Mouse (Mus musculus) left cerebral cortex, adult 2 months (tissue): ENCODE results near the gene Cbarp. TPM values are rescaled to one million over a fixed set of nuclear protein-coding genes. Genes with fewer than 3 reads are reported as not detected.

Source experiments
- DNase-seq, 2 experiments: peaks; one replicate each; pipeline ENCODE4 v3.0.0; 2021 to 2022; ENCODE audit warnings: low spot score in 2 of 2, mixed read lengths in 1 of 2; ENCODE audit errors: extremely low spot score in 1 of 2
- H3K27ac ChIP-seq: fragments of 200-600 bp; 2 replicates; pipeline ENCODE4 v1.8.1; 2022
- H3K4me3 ChIP-seq: fragments of 200-600 bp; 2 replicates; pipeline ENCODE4 v1.8.1; 2022
- CTCF ChIP-seq: fragments of 200-600 bp; IDR thresholded peaks from 2 replicates; pipeline ENCODE4 v1.8.1; 2022; ENCODE audit warnings: antibody characterized with exemption, mild to moderate bottlenecking, moderate library complexity
- intact Hi-C: fragments of 180-260 bp; cut with DNase I; formaldehyde crosslinking; loops from one replicate; pipeline ENCODE4 v1.15.1; 2025
- total RNA-seq, 2 experiments: library from RNA; stranded (reverse); gene quantifications; 2 replicates each; pipeline ENCODE4 v1.2.3; 2021

The Cbarp gene
- total RNA-seq, 2 experiments from 2014 or later: 431 to 456 TPM

DNA sequence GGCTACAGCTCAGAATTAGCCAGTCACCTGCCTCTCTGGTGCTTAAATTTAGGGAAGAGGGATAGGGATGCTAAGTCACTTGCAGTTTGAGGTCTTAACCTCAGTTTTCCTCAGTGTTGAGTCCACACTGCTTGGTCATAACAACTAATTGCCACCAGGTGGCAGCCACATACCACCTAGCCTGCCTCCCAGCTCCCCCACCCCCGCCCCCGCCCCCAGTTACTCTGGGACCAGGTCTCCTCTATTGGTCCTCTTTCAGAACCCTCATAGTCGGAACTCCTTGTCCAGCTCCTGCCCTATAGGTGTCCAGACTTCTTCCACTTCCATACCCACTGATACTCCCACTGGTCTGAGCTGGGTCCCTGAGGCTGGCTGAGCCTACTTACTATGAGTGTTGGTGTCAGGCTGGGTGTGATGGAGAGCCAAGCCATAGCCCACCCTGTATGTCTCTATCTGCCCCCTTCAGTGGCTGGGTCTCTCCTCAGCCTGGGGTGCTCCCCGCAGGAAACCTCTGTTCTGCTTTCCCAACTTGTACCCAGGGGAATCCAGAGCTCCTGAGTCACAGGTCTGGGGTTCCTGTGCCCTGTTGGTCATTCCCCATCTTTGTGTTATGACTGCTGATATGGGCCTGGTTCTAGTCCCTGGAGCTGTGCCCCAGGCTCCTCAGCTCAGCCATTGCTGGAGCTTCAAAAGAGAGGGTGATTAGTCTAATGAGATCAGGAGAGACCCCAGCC, 35.1 kb upstream of the Cbarp start:
- Histone ChIP-seq H3K27ac (no peak overlapping the region), H3K4me3 (no peak overlapping the region)
- DNase-seq: peak in 1 of 2 experiments; percentile 49
- TF ChIP-seq CTCF: peak; percentile 86
- intact Hi-C loops: loop anchor here (1.0 to 10.0 kb wide), 2 partner anchors 70 to 199 kb away; no protein-coding TSS in a partner anchor

GRCm38 (mm10) chr10:80174705-80175104, 34.1 kb upstream of the Cbarp start:
- TF ChIP-seq CTCF: peak; percentile 43
- H3K27ac ChIP-seq: 0 out of 2 replicates have a peak overlapping the region, but pooled peaks have one; percentile 6
- no peak overlapping the region for H3K4me3 ChIP-seq
- no peak for DNase-seq
- intact Hi-C loops: loop anchor here (1.0 to 10.0 kb wide), 2 partner anchors 71 to 200 kb away; no protein-coding TSS in a partner anchor

- intact Hi-C loops: loop anchor here (10.0 kb wide), 1 partner anchor 201 kb away; no protein-coding TSS in a partner anchor
- 0 out of 2 replicates have a peak overlapping the region, but pooled peaks have one; percentile 6 for H3K27ac ChIP-seq
- no peak for TF ChIP-seq CTCF
- no peak for DNase-seq
- H3K4me3 ChIP-seq: no peak overlapping the region
Observed at GRCm38 (mm10) chr10:80173955-80174640, 33.5 kb upstream of the Cbarp start.

DNA sequence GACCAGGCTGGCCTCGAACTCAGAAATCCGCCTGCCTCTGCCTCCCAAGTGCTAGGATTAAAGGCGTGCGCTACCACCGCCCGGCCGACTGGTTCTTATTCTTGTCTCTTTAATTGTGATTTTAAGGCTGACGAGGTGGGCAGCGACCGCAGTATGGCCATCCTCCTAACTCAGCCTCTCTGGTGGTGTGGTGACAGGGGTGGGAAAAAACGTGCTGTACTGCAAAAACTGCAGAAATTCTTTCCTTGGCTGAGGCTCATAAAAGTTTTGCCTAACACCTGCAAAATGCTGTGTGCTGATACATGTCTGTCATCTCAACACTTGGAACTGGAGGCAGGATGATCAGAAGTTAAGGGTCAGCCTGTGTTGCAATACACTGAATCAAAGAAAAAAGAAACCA, 32.7 kb upstream of the Cbarp start:
- peak overlapping the region; percentile 99 for H3K27ac ChIP-seq
- DNase-seq: no peak
- no peak for TF ChIP-seq CTCF
- intact Hi-C loops: loop anchor here (10.0 kb wide), 1 partner anchor 201 kb away; no protein-coding TSS in a partner anchor
- peak overlapping the region; percentile 68 for H3K4me3 ChIP-seq

DNA sequence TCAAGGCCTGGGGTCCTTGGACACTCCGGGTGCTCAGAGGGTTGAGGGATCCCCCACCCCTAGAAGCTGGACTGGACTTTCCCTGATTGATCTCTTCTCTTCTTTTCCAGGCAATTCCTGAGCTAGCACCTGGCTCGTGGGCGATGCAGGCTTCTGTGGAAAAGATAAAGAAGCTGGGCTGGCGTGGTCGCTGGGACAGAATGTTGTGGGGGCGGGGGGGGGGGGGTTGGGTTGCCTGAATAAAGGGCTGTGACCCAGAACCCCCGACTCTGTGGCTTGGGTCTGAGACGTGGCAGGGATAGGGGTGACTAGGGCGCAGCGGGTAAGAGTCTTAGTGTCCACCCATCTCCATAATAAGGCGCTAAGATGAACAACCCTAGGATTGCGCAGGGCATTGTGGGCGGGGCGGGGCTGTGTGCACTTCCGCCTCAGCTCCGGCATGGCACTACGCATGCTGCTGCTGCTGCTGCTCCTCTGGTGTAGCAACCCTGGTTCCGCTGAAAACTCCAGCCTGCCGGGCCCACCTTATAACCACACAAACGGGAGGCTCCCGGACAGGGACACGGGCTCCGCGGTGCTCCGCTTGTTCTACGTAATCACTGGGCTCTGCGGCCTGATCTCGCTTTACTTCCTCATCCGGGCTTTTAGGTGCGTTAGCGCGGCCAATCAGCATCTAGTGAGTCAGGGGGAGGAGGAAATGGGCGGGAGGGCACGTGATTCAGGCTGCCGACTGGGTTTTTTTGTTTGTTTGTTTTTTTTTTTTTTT, 32.1 kb upstream of the Cbarp start, which contains the start of gene 1600002K03Rik:
Gene 1600002K03Rik, plus strand, starts transcription at position 418 of the 766 bp plus-strand sequence.
- Histone ChIP-seq H3K4me3 (peak within 1 kb of the TSS; percentile 68), H3K27ac (peak within 1 kb of the TSS; percentile 99)
- intact Hi-C loops: loop anchor here (10.0 kb wide), 1 partner anchor 202 kb away; no protein-coding TSS in a partner anchor
- TF ChIP-seq CTCF: no peak
- DNase-seq: peak; percentile 83 to 86

DNA sequence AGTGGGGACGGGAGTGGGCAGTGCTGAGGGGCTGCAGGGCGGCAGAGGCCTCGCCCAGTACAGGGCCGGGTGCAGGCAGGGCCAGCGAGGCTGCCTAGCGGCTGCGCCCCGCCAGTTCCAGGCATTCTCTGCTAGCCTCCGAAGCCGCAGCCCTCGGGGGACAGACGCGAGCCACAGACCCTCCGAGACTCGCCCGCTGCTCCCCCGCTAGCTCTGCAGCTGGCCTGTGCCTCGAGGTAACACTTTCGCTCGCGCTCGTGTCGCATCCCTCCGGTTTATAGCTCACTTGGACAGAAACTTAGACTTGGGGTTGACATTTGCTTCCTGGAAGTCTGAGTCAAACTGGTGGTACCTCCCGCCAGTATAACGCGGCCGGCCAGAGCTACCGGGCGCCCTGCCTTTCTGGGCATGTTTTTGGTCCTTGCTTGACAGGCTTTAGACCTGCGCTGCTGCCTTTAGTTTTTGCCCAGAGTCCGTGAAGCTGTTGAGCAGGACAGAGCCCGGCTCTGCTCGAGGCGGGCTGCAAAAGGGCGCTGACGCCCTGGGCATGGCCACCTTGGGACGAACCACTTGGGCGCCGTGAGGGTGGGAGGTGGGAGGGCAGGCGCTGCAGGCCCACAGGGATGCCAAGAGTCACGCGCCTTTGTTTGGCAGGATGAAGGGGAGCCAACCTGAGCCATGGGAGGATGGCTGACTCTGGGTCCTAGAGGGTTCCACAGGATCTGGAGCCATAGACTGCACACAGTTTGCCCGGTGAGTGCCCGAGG, 31.3 kb upstream of the Cbarp start:
- peak overlapping the region; percentile 99 for H3K27ac ChIP-seq
- intact Hi-C loops: loop anchor here (10.0 kb wide), 1 partner anchor 203 kb away; no protein-coding TSS in a partner anchor
- H3K4me3 ChIP-seq: peak overlapping the region; percentile 68; the same call in 1 of the 2 replicates
- TF ChIP-seq CTCF: no peak
- DNase-seq: peak in 1 of 2 experiments; percentile 27

GRCm38 (mm10) chr10:80171252-80171651, 30.6 kb upstream of the Cbarp start:
- H3K27ac ChIP-seq: peak overlapping the region; percentile 99; the same call in 1 of the 2 replicates
- intact Hi-C loops: loop anchor here (10.0 kb wide), 1 partner anchor 204 kb away; no protein-coding TSS in a partner anchor
- DNase-seq: no peak
- no peak overlapping the region for H3K4me3 ChIP-seq
- no peak for TF ChIP-seq CTCF

DNA sequence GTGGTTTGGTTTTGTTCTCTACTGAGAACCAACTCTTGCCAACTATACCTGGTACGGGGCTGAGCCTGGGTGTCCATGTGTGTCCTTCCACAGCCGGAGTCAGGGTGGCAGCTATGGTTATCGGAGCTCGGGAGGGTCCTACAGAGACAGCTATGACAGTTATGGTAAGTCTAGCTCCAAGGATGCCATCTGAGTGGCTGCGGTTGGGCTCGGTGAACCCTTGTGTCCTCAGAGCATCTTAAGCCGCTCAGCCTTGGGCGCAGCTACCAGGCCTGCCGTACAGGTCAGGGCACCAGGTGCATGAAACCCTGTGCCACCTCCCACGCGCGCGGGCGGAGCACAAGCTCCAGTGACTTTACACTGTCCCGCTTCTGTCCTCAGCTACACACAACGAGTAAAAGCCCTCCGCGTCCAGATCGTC, 30.0 kb upstream of the Cbarp start:
- intact Hi-C loops: loop anchor here (10.0 kb wide), 1 partner anchor 204 kb away; no protein-coding TSS in a partner anchor
- Histone ChIP-seq H3K27ac (peak overlapping the region; percentile 60), H3K4me3 (no peak overlapping the region)

DNA sequence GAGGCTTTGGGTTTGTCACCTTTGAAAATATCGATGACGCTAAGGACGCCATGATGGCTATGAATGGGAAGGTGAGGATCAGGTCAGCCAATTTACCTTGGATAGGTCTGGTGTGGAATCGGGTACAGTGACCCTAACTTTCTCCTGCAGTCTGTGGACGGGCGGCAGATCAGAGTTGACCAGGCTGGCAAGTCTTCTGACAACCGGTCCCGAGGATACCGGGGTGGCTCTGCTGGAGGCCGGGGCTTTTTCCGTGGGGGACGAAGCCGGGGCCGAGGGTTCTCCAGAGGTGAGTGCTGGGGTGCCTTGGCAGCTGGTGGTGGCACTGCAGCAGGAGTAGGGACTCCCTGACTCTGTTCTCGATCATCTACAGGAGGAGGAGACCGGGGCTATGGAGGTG, 29.4 kb upstream of the Cbarp start:
- intact Hi-C loops: loop anchor here (10.0 kb wide), 1 partner anchor 205 kb away; no protein-coding TSS in a partner anchor
- DNase-seq: no peak
- no peak for TF ChIP-seq CTCF
- Histone ChIP-seq H3K4me3 (no peak overlapping the region), H3K27ac (peak overlapping the region; percentile 60)

More for the DNA sequence above, 30.0 kb upstream of the Cbarp start:
- DNase-seq: no peak
- TF ChIP-seq CTCF: no peak

GRCm38 (mm10) chr10:80169651-80170050, 29.0 kb upstream of the Cbarp start:
- no peak for DNase-seq
- no peak for TF ChIP-seq CTCF
- intact Hi-C loops: loop anchor here (10.0 kb wide), 1 partner anchor 205 kb away; no protein-coding TSS in a partner anchor
- Histone ChIP-seq H3K4me3 (no peak overlapping the region), H3K27ac (no peak overlapping the region)
